Mouse (Mus musculus) heart, embryonic 15.5 days (tissue): ENCODE measurements around the gene Mcpt9. TPM values are rescaled to one million over a fixed set of nuclear protein-coding genes. Genes with fewer than 3 reads are reported as not detected.

Experiments used
- polyA plus RNA-seq: library from polyadenylated mRNA; unstranded; fragments of >200 nt; fragmentation: Nextera tagmentation; extraction: Ambion mirVana; gene quantifications from 2 replicates; pipeline ENCODE4 v1.2.1, GENCODE M21; 2015

The Mcpt9 gene
- polyA plus RNA-seq, 1 experiment from 2014 or later, result not detected

Other genes starting within 250 kb of the Mcpt9 start
- 14.9 and 18.0 TPM in 2 replicates for gene Adcy4, start 246.4 kb downstream of the Mcpt9 start, polyA plus RNA-seq
- gene Ripk3, start 241.6 kb downstream of the Mcpt9 start, polyA plus RNA-seq, result 12.6 and 20.7 TPM in 2 replicates
- 10.8 and 15.8 TPM in 2 replicates for gene Nfatc4, start 207.4 kb downstream of the Mcpt9 start, polyA plus RNA-seq
- gene Nynrin, start 176.5 kb downstream of the Mcpt9 start, polyA plus RNA-seq, result 12.7 and 15.0 TPM in 2 replicates
- 0.36 and 0.50 TPM in 2 replicates for gene Cbln3, start 146.1 kb downstream of the Mcpt9 start, polyA plus RNA-seq
- 9.2 and 12.6 TPM in 2 replicates for gene Khnyn, start 145.5 kb downstream of the Mcpt9 start, polyA plus RNA-seq
- gene Sdr39u1, start 130.2 kb downstream of the Mcpt9 start, polyA plus RNA-seq, result 45.3 and 60.8 TPM in 2 replicates
- 8.9 and 9.6 TPM in 2 replicates for gene Cma1, start 85.8 kb downstream of the Mcpt9 start, polyA plus RNA-seq
- not detected in 2 replicates for gene Cma2, start 79.5 kb downstream of the Mcpt9 start, polyA plus RNA-seq
- gene Mcpt1, start 12.5 kb downstream of the Mcpt9 start, polyA plus RNA-seq, result not detected in 2 replicates
- gene Mcpt2, start 11.5 kb upstream of the Mcpt9 start, polyA plus RNA-seq, result 0.19 TPM in 1 of 2 replicates, not detected in the other
- gene Mcpt4, start 31.8 kb upstream of the Mcpt9 start, polyA plus RNA-seq, result 0.75 and 0.88 TPM in 2 replicates
- 0.52 and 0.94 TPM in 2 replicates for gene Mcpt8, start 54.8 kb upstream of the Mcpt9 start, polyA plus RNA-seq
- gene Ctsg, start 72.1 kb upstream of the Mcpt9 start, polyA plus RNA-seq, result 0.19 and 0.33 TPM in 2 replicates
- gene Gzme, start 90.1 kb upstream of the Mcpt9 start, polyA plus RNA-seq, result not detected in 2 replicates
- not detected in 2 replicates for gene Gzmd, start 102.1 kb upstream of the Mcpt9 start, polyA plus RNA-seq
- not detected in 2 replicates for gene Gzmg, start 129.1 kb upstream of the Mcpt9 start, polyA plus RNA-seq
- gene Gzmn, start 144.1 kb upstream of the Mcpt9 start, polyA plus RNA-seq, result not detected in 2 replicates
- gene Gzmf, start 180.9 kb upstream of the Mcpt9 start, polyA plus RNA-seq, result not detected in 2 replicates
- not detected in 2 replicates for gene Gzmc, start 204.2 kb upstream of the Mcpt9 start, polyA plus RNA-seq
- 0.16 and 1.6 TPM in 2 replicates for gene Gzmb, start 231.8 kb upstream of the Mcpt9 start, polyA plus RNA-seq